Mouse (Mus musculus): Measurements from ENCODE around the gene Gxylt2.

Gxylt2 gene

GRCm38 (mm10) chr6:100799290-100799689, 94.8 kb downstream of the Gxylt2 start:
- DNase-seq (ENCODE audit: low read depth in 1 of 2, low spot score in 2 of 2) = no peak

- DNase-seq (ENCODE audit: low read depth in 1 of 2, low spot score in 2 of 2) = no peak
These were observed 95.2 kb downstream of the Gxylt2 start for GRCm38 (mm10) chr6:100799766-100800165.

- peak; percentile 52 to 72 for DNase-seq (ENCODE audit: low read depth in 1 of 2, low spot score in 2 of 2)
These were observed 96.0 kb downstream of the Gxylt2 start for GRCm38 (mm10) chr6:100800497-100800955.

- no peak for DNase-seq (ENCODE audit: low read depth in 1 of 2, low spot score in 2 of 2)
These were observed 98.0 kb downstream of the Gxylt2 start for GRCm38 (mm10) chr6:100802381-100803083.

- no peak for DNase-seq (ENCODE audit: low read depth in 1 of 2, low spot score in 2 of 2)
These were observed 98.7 kb downstream of the Gxylt2 start for GRCm38 (mm10) chr6:100803250-100803649.

- no peak for DNase-seq (ENCODE audit: low read depth in 1 of 2, low spot score in 2 of 2)
These were observed 102.7 kb downstream of the Gxylt2 start for GRCm38 (mm10) chr6:100807187-100807586.

GRCm38 (mm10) chr6:100807746-100808145, 103.2 kb downstream of the Gxylt2 start:
- DNase-seq (ENCODE audit: low read depth in 1 of 2, low spot score in 2 of 2) = no peak

GRCm38 (mm10) chr6:100808221-100808778, 103.8 kb downstream of the Gxylt2 start:
- DNase-seq (ENCODE audit: low read depth in 1 of 2, low spot score in 2 of 2) = no peak

GRCm38 (mm10) chr6:100810117-100810516, 105.6 kb downstream of the Gxylt2 start:
- no peak for DNase-seq (ENCODE audit: low read depth in 1 of 2, low spot score in 2 of 2)

- DNase-seq (ENCODE audit: low read depth in 1 of 2, low spot score in 2 of 2) = no peak
These were observed 107.2 kb downstream of the Gxylt2 start for GRCm38 (mm10) chr6:100811731-100812130.

- DNase-seq (ENCODE audit: low read depth in 1 of 2, low spot score in 2 of 2) = no peak
These were observed 116.8 kb downstream of the Gxylt2 start for GRCm38 (mm10) chr6:100821367-100821766.

- DNase-seq (ENCODE audit: low read depth in 1 of 2, low spot score in 2 of 2) = no peak
These were observed 118.8 kb downstream of the Gxylt2 start for GRCm38 (mm10) chr6:100823356-100823755.

GRCm38 (mm10) chr6:100824381-100824965, 119.9 kb downstream of the Gxylt2 start:
- no peak for DNase-seq (ENCODE audit: low read depth in 1 of 2, low spot score in 2 of 2)

- no peak for DNase-seq (ENCODE audit: low read depth in 1 of 2, low spot score in 2 of 2)
These were observed 121.5 kb downstream of the Gxylt2 start for GRCm38 (mm10) chr6:100826046-100826445.

GRCm38 (mm10) chr6:100828565-100828964, 124.0 kb downstream of the Gxylt2 start:
- DNase-seq (ENCODE audit: low read depth in 1 of 2, low spot score in 2 of 2) = no peak

GRCm38 (mm10) chr6:100829770-100830169, 125.2 kb downstream of the Gxylt2 start:
- no peak for DNase-seq (ENCODE audit: low read depth in 1 of 2, low spot score in 2 of 2)

- DNase-seq (ENCODE audit: low read depth in 1 of 2, low spot score in 2 of 2) = no peak
These were observed 126.7 kb downstream of the Gxylt2 start for GRCm38 (mm10) chr6:100831188-100831587.

- no peak for DNase-seq (ENCODE audit: low read depth in 1 of 2, low spot score in 2 of 2)
These were observed 127.2 kb downstream of the Gxylt2 start for GRCm38 (mm10) chr6:100831751-100832150.

GRCm38 (mm10) chr6:100833355-100833754, 128.8 kb downstream of the Gxylt2 start, which contains the start of gene Ppp4r2:
Gene Ppp4r2, plus strand, starts transcription at chr6:100833622.
- peak; percentile 70 to 82 for DNase-seq (ENCODE audit: low read depth in 1 of 2, low spot score in 2 of 2)

GRCm38 (mm10) chr6:100833811-100834481, 129.4 kb downstream of the Gxylt2 start:
- peak in 1 of 2 experiments; percentile 18 for DNase-seq (ENCODE audit: low read depth in 1 of 2, low spot score in 2 of 2)

GRCm38 (mm10) chr6:100834489-100835160, 130.1 kb downstream of the Gxylt2 start:
- no peak for DNase-seq (ENCODE audit: low read depth in 1 of 2, low spot score in 2 of 2)

Measured in monocyte, adult 2 months (primary cell).